Mouse (Mus musculus) gastrocnemius, adult 18-20 months (tissue): ENCODE data around the gene Clpsl2. TPM values are rescaled to one million over a fixed set of nuclear protein-coding genes. Genes with fewer than 3 reads are reported as not detected.

Experiments used
- microRNA-seq: library from miRNA; unstranded; fragments of <30 nt; microRNA quantifications from one replicate; pipeline ENCODE4 v1.2.0, GENCODE M21; 2021
- total RNA-seq, 2 experiments: library from RNA; stranded (reverse); gene quantifications; 2 replicates each; pipeline ENCODE4 v1.2.3; 2021

Clpsl2 gene
- total RNA-seq, 2 experiments from 2014 or later = not detected

Small RNA genes within 50 kb of the gene (microRNA-seq; reads per million reads assigned to microRNA genes)
- gene Gm25195 (not detected), gene Mir6969 (not detected)

Other genes starting within 250 kb of the Clpsl2 start
- gene Fance, start 235.9 kb upstream of the Clpsl2 start, total RNA-seq = 10 to 100 TPM; 10.3 to 11.2 TPM
- 100 to 1,000 TPM; 418 to 419 TPM for gene Rpl10a, start 220.9 kb upstream of the Clpsl2 start, total RNA-seq
- gene Tead3, start 198.6 kb upstream of the Clpsl2 start, total RNA-seq = 1 to 10 TPM; 5.3 to 6.9 TPM
- not detected for gene Tulp1, start 184.2 kb upstream of the Clpsl2 start, total RNA-seq
- gene Fkbp5, start 31.9 kb upstream of the Clpsl2 start, total RNA-seq = 10 to 100 TPM; 54.0 to 92.7 TPM
- gene Armc12, start 18.6 kb upstream of the Clpsl2 start, total RNA-seq = not detected
- gene Clps, start 11.4 kb downstream of the Clpsl2 start, total RNA-seq = not detected
- gene Lhfpl5, start 26.2 kb downstream of the Clpsl2 start, total RNA-seq = not detected
- 10 to 100 TPM; 26.7 to 30.4 TPM for gene Srpk1, start 73.3 kb downstream of the Clpsl2 start, total RNA-seq
- gene Slc26a8, start 140.8 kb downstream of the Clpsl2 start, total RNA-seq = under 1 TPM; 0.17 to 0.18 TPM
- gene Mapk14, start 141.9 kb downstream of the Clpsl2 start, total RNA-seq = 10 to 100 TPM; 87.4 to 93.2 TPM
- gene AC170998.1, start 176.7 kb downstream of the Clpsl2 start, total RNA-seq = under 1 TPM in 1 of 2 experiments, not detected in 1; 0.66 TPM
- gene Mapk13, start 219.9 kb downstream of the Clpsl2 start, total RNA-seq = under 1 TPM in 1 of 2 experiments, not detected in 1; 0.31 TPM